Mouse (Mus musculus) cortical plate, adult 2 months (tissue): ENCODE measurements around the gene Vapb.

Experiments used
- CTCF ChIP-seq: fragments of 200-500 bp; IDR thresholded peaks from 2 replicates; pipeline ENCODE4 v1.5.1; 2011; ENCODE audit warnings: mild to moderate bottlenecking, control low read depth, low read length; ENCODE audit not compliant: insufficient read depth; ENCODE audit errors: extremely low read depth
- POLR2A ChIP-seq: fragments of 200-500 bp; IDR thresholded peaks from 2 replicates; pipeline ENCODE4 v1.6.1; 2011; ENCODE audit warnings: mild to moderate bottlenecking, low read length, control low read depth; ENCODE audit not compliant: insufficient read depth; ENCODE audit errors: extremely low read depth

DNA sequence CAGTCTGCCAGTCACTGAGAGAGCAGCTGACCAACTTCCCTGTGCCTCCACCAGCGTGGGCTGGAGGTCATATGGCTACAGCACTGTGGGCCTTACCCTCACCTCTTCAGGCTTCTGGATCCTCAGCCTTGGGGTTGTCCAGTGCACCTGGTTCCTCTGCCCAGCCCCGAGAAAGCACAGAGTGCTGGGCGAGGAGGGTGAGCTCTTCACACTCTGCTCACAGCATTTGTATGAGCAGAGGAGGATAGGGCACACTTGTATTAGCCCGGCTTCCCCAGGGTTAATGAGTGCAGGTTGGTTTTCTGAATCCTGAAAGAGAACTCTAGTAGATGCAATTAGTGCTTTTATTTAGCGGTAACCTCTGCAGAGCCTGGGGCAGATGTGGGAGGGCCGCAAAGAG, 90.8 kb downstream of the Vapb start:
- TF ChIP-seq CTCF (no peak), POLR2A (no peak)
